Mouse (Mus musculus) heart, postnatal 36 days (tissue): ENCODE results near the gene Sgsm3. TPM values are rescaled to one million over a fixed set of nuclear protein-coding genes. Genes with fewer than 3 reads are reported as not detected.

Experiments used
- DNase-seq, 2 experiments: peaks; one replicate each; pipeline ENCODE4 v3.0.0; 2021 to 2022
- intact Hi-C: fragments of 180-260 bp; cut with DNase I; formaldehyde crosslinking; loops from one replicate; pipeline ENCODE4 v1.15.1; 2025
- microRNA-seq, 2 experiments: library from miRNA; unstranded; fragments of <30 nt; microRNA quantifications; one replicate each; pipeline ENCODE4 v1.2.0; 2021; ENCODE audit warnings: borderline number of aligned reads in 2 of 2
- total RNA-seq, 2 experiments: library from RNA; stranded (reverse); gene quantifications; 2 replicates each; pipeline ENCODE4 v1.2.3; 2021

The Sgsm3 gene
- total RNA-seq, 2 experiments from 2014 or later, result 10.7 to 11.2 TPM

GRCm38 (mm10) chr15:81052491-81052890 is 74.9 kb downstream of the Sgsm3 start:
- DNase-seq, result no peak
- intact Hi-C loops, result no loop called here

GRCm38 (mm10) chr15:81055488-81055887 is 77.9 kb downstream of the Sgsm3 start:
- intact Hi-C loops, result no loop called here
- no peak for DNase-seq

GRCm38 (mm10) chr15:81057736-81058135 is 80.2 kb downstream of the Sgsm3 start:
- no peak for DNase-seq
- intact Hi-C loops, result no loop called here

- DNase-seq, result no peak
- intact Hi-C loops, result no loop called here
These were observed 83.4 kb downstream of the Sgsm3 start for GRCm38 (mm10) chr15:81060975-81061374.

Small RNA genes lying within 50 kb of the gene (microRNA-seq; reads per million reads assigned to microRNA genes)
- 17.5 to 39.0 reads per million in 2 experiments for gene Mir5113

Other genes with a start within 250 kb of the Sgsm3 start
- gene Adsl, start 29.3 kb upstream of the Sgsm3 start, total RNA-seq, result 10 to 100 TPM; 86.9 to 92.6 TPM
- gene Mrtfa, start 213.0 kb downstream of the Sgsm3 start, total RNA-seq, result 10 to 100 TPM in 1 of 2 experiments, 1 to 10 TPM in 1; 8.0 to 11.1 TPM